Comparison of ENCODE assay signal across 23 mouse cellular contexts in genomic region chr3:24314658-24315297, GRCm38 (mm10).
DNase-seq lines count a peak whose midpoint lies in the region; ATAC-seq and TF ChIP-seq lines count a peak whose summit lies in the region.
"Had no signal": no experiment of that assay in that cellular context is flagged by ENCODE, and none has a peak within 500 bp of the region (broad histone marks: within the 10 kb centered on the region; RNA-seq: fewer than 3 reads in every experiment).

No protein-coding gene starts in this region.

- H3K4me3 ChIP-seq in lung, postnatal 0 days (ENCODE audit: low read depth, low read length) = no peak overlapping the region
- no peak overlapping the region for H3K4me3 ChIP-seq in cerebellum, adult 2 months (replicated peaks; ENCODE audit: insufficient read depth, low read depth, low read length)
- no peak overlapping the region for H3K4me3 ChIP-seq in heart, embryonic 12.5 days
- H3K4me3 ChIP-seq: embryonic facial prominence, embryonic 12.5 days; forebrain, embryonic 12.5 days; neural tube, embryonic 12.5 days; stomach, embryonic 15.5 days had no signal

- H3K4me2 ChIP-seq in lung, postnatal 0 days (replicated peaks; ENCODE audit: low read depth, low read length) = no peak overlapping the region
- H3K4me2 ChIP-seq in heart, embryonic 12.5 days = no peak overlapping the region
- H3K4me2 ChIP-seq: embryonic facial prominence, embryonic 12.5 days; forebrain, embryonic 12.5 days; midbrain, embryonic 11.5 days; neural tube, embryonic 12.5 days; stomach, embryonic 15.5 days had no signal

- no peak for TF ChIP-seq POLR2A in cerebellum, adult 2 months (IDR thresholded peaks at IDR 0.05; ENCODE audit: borderline replicate concordance, insufficient read depth, low read length)

- H3K4me1 ChIP-seq in lung, postnatal 0 days (ENCODE audit: insufficient read depth, low read depth, low read length) = no peaks in the 10 kb centered on the region
- peaks cover 4% of the 10 kb centered on the region; the same call in 1 of the 2 replicates for H3K4me1 ChIP-seq in cerebellum, adult 2 months (ENCODE audit: control insufficient read depth, insufficient read depth, low read length)
- H3K4me1 ChIP-seq in heart, embryonic 12.5 days (replicated peaks) = peaks cover 4% of the 10 kb centered on the region; the same call in 1 of the 2 replicates
- H3K4me1 ChIP-seq: embryonic facial prominence, embryonic 12.5 days; forebrain, embryonic 12.5 days; neural tube, embryonic 12.5 days; stomach, embryonic 15.5 days had no signal

- no peak overlapping the region for H3K27ac ChIP-seq in lung, postnatal 0 days (ENCODE audit: low read length)
- no peak overlapping the region for H3K27ac ChIP-seq in cerebellum, adult 2 months (ENCODE audit: insufficient read depth, low read length)
- no peak overlapping the region for H3K27ac ChIP-seq in heart, embryonic 12.5 days (ENCODE audit: poor library complexity, severe bottlenecking)
- H3K27ac ChIP-seq: embryonic facial prominence, embryonic 12.5 days; forebrain, embryonic 12.5 days; kidney, postnatal 0 days; neural tube, embryonic 12.5 days; stomach, embryonic 15.5 days had no signal

- TF ChIP-seq CTCF in lung, postnatal 0 days (IDR thresholded peaks at IDR 0.05) = no peak
- TF ChIP-seq CTCF in cerebellum, adult 2 months (IDR thresholded peaks at IDR 0.05; ENCODE audit: borderline replicate concordance, insufficient read depth, low read depth, low read length) = no peak

- H3K36me3 ChIP-seq in lung, postnatal 0 days (ENCODE audit: insufficient read depth, low read length) = no peaks in the 10 kb centered on the region
- H3K36me3 ChIP-seq in heart, embryonic 12.5 days = no peaks in the 10 kb centered on the region
- H3K36me3 ChIP-seq: embryonic facial prominence, embryonic 12.5 days; forebrain, embryonic 12.5 days; G1E; neural tube, embryonic 12.5 days; stomach, embryonic 15.5 days had no signal

- peak; percentile 14 for DNase-seq in lung, postnatal 0 days (ENCODE audit: low spot score)
- DNase-seq in lung, postnatal 25 days (ENCODE audit: low spot score) = no peak
- DNase-seq in cerebellum, adult 2 months = peak; percentile 81 to 92
- peak; percentile 81 to 91 for DNase-seq in cerebellum, postnatal 25 days
- DNase-seq in urinary bladder, postnatal 14 days (ENCODE audit: low spot score) = no peak
- no peak for DNase-seq in ovary, postnatal 10 days (ENCODE audit: low spot score)
- DNase-seq: adrenal gland, adult 8-10 months; B cell, adult 2 months; heart, postnatal 4 days; kidney, adult 11 months; thymus, adult 2 months; thymus, postnatal 4 days had no signal

- no peak for TF ChIP-seq EP300 in lung, postnatal 0 days (IDR thresholded peaks at IDR 0.05)

- H3K9me3 ChIP-seq in lung, postnatal 0 days (ENCODE audit: low read length) = no peaks in the 10 kb centered on the region
- H3K9me3 ChIP-seq in heart, embryonic 12.5 days (replicated peaks) = no peaks in the 10 kb centered on the region
- H3K9me3 ChIP-seq: embryonic facial prominence, embryonic 12.5 days; forebrain, embryonic 12.5 days; G1E; neural tube, embryonic 12.5 days; stomach, embryonic 15.5 days had no signal

- no peak for ATAC-seq in lung, postnatal 0 days
- ATAC-seq in cerebellum, adult (ENCODE audit: insufficient number of reproducible peaks, low FRiP score, low TSS enrichment) = peak; percentile 100
- ATAC-seq in heart, embryonic 12.5 days (ENCODE audit: insufficient number of reproducible peaks, low FRiP score) = no peak
- ATAC-seq: hindbrain, embryonic 16.5 days had no signal

- WGBS in lung, postnatal 0 days = 28% methylated on average over 4 of the region's 4 CpGs
- WGBS in cerebellum, adult 2 months = 13% methylated on average over 4 of the region's 4 CpGs
- 24% methylated on average over 4 of the region's 4 CpGs for WGBS in heart, embryonic 12.5 days

- no peak overlapping the region for H3K9ac ChIP-seq in lung, postnatal 0 days (replicated peaks; ENCODE audit: low read depth)
- H3K9ac ChIP-seq in heart, embryonic 12.5 days = no peak overlapping the region
- H3K9ac ChIP-seq: embryonic facial prominence, embryonic 12.5 days; forebrain, embryonic 12.5 days; neural tube, embryonic 12.5 days; stomach, embryonic 15.5 days had no signal

- no peaks in the 10 kb centered on the region for H3K27me3 ChIP-seq in lung, postnatal 0 days (replicated peaks; ENCODE audit: insufficient read depth, low read length)
- no peaks in the 10 kb centered on the region for H3K27me3 ChIP-seq in cerebellum, adult 2 months (ENCODE audit: control insufficient read depth, insufficient read depth, low read length)
- H3K27me3 ChIP-seq in heart, embryonic 12.5 days (replicated peaks) = no peaks in the 10 kb centered on the region
- H3K27me3 ChIP-seq: CH12.LX; embryonic facial prominence, embryonic 12.5 days; forebrain, embryonic 12.5 days; neural tube, embryonic 12.5 days; stomach, embryonic 15.5 days had no signal

Comparison
In these comparisons a context has a peak if more than half of its experiments do, and no peak if none do; other contexts are left out.
1. DNase-seq: peak in lung, postnatal 0 days (single experiment), cerebellum, adult 2 months (2 of 2) and cerebellum, postnatal 25 days (2 of 2); none in lung, postnatal 25 days (single experiment), urinary bladder, postnatal 14 days (single experiment) and ovary, postnatal 10 days (single experiment).